Mouse (Mus musculus) induced T-regulatory cell, adult 2 months (primary cell): ENCODE data around the gene Ajuba.

Experiments used
- DNase-seq: peaks from one replicate; pipeline ENCODE4 v3.0.0-alpha.2; 2012; ENCODE audit warnings: low read depth

Ajuba gene

GRCm38 (mm10) chr14:54592319-54592934 is 15.1 kb upstream of the Ajuba start:
- peak; percentile 40 for DNase-seq

GRCm38 (mm10) chr14:54591056-54591455 is 13.7 kb upstream of the Ajuba start:
- no peak for DNase-seq

- peak; percentile 79 for DNase-seq
These were observed 6.5 kb upstream of the Ajuba start for GRCm38 (mm10) chr14:54583681-54584338.

GRCm38 (mm10) chr14:54582536-54582935 is 5.2 kb upstream of the Ajuba start:
- DNase-seq: no peak

- DNase-seq: no peak
These were observed 2.3 kb upstream of the Ajuba start for GRCm38 (mm10) chr14:54579638-54580037.

GRCm38 (mm10) chr14:54578063-54578462 is 705 bp upstream of the Ajuba start:
- peak; percentile 84 for DNase-seq

GRCm38 (mm10) chr14:54576241-54577088 is 893 bp downstream of the Ajuba start:
- DNase-seq: peak; percentile 40

- no peak for DNase-seq
These were observed 1.7 kb downstream of the Ajuba start for GRCm38 (mm10) chr14:54575631-54576030.

- DNase-seq: no peak
These were observed 2.3 kb downstream of the Ajuba start for GRCm38 (mm10) chr14:54575031-54575430.

GRCm38 (mm10) chr14:54574253-54574652 is 3.1 kb downstream of the Ajuba start:
- DNase-seq: no peak

- no peak for DNase-seq
These were observed 4.3 kb downstream of the Ajuba start for GRCm38 (mm10) chr14:54572790-54573736.

- no peak for DNase-seq
These were observed 5.2 kb downstream of the Ajuba start for GRCm38 (mm10) chr14:54572122-54572521.

- no peak for DNase-seq
These were observed 7.6 kb downstream of the Ajuba start for GRCm38 (mm10) chr14:54569451-54570392.

- peak; percentile 84 for DNase-seq
These were observed 8.5 kb downstream of the Ajuba start for GRCm38 (mm10) chr14:54568694-54569414.

GRCm38 (mm10) chr14:54560527-54561242 is 16.7 kb downstream of the Ajuba start:
- no peak for DNase-seq

GRCm38 (mm10) chr14:54557330-54557729 is 20.0 kb downstream of the Ajuba start:
- no peak for DNase-seq

GRCm38 (mm10) chr14:54553975-54554769 is 23.2 kb downstream of the Ajuba start, which contains the start of gene Haus4:
Haus4 (minus strand) TSS chr14:54554616.
- DNase-seq: peak; percentile 95

- DNase-seq: peak; percentile 77
These were observed 23.8 kb downstream of the Ajuba start for GRCm38 (mm10) chr14:54553454-54553974.
